Mouse (Mus musculus) liver, adult 2 months (tissue): ENCODE measurements at regions not wholly inside any gene's neighbourhood (a gene's known extent, or its start where the extent isn't known, plus 50 kb on each side); places are given as distances from the start of the nearest gene placed in this dataset.

Source experiments
- CTCF ChIP-seq: fragments of 200-500 bp; IDR thresholded peaks from 2 replicates; pipeline ENCODE4 v1.5.1; 2011; ENCODE audit warnings: low read depth, low read length, control low read depth
- POLR2A ChIP-seq: fragments of 200-500 bp; IDR thresholded peaks from 2 replicates; pipeline ENCODE4 v1.6.1; 2011; ENCODE audit warnings: low read length, control low read depth; ENCODE audit not compliant: insufficient read depth; ENCODE audit errors: extremely low read depth

DNA sequence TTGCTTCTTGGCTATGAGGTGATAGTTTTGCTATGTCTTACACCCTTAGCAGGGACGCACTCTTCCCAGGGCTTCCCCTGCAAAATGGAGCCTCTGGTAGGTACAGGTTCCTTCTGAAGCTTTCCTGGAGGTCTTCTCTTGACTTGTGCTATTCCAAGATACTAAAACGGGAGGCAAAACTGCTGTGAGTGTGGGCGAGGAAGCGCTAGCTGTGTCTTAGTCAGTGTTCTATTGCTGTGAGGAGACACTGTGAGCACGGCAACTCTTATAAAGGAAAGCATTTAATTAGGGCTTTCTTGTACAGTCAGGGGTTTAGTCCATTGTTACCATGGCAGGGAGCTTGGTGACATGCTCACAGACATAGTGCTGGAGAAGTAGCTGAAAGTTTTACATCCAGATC is 99.9 kb upstream of the Tnr start:
- no peak for TF ChIP-seq CTCF
- TF ChIP-seq POLR2A = no peak
